ENCODE assay signal across 8 mouse cellular contexts in genomic region chr2:147014101-147014886, GRCm38 (mm10). TPM values are rescaled to one million over a fixed set of nuclear protein-coding genes. Genes with fewer than 3 reads are reported as not detected.
DNase-seq lines count a peak whose midpoint lies in the region; ATAC-seq and TF ChIP-seq lines count a peak whose summit lies in the region.

No protein-coding gene starts in this region.

- intact Hi-C loops in heart, adult 2 months (cut with DNase I): loop anchor here (10.0 kb wide), 1 partner anchor 159 kb away; the partner anchor contains the start of gene Kiz

- H3K9me3 ChIP-seq in hindbrain, embryonic 11.5 days (ENCODE audit: control insufficient read depth, low read length): no peaks in the 10 kb centered on the region
- no peaks in the 10 kb centered on the region for H3K9me3 ChIP-seq in liver, postnatal 0 days (ENCODE audit: low read length)
- H3K9me3 ChIP-seq in stomach, embryonic 15.5 days: no peaks in the 10 kb centered on the region

- 19% methylated on average over 15 of the region's 15 CpGs for WGBS in heart, adult 2 months
- 34% methylated on average over 15 of the region's 15 CpGs for WGBS in hindbrain, embryonic 11.5 days
- 19% methylated on average over 15 of the region's 15 CpGs for WGBS in liver, postnatal 0 days (ENCODE audit: insufficient replicate concordance)
- WGBS in stomach, embryonic 15.5 days: 13% methylated on average over 14 of the region's 15 CpGs

- peaks cover 3% of the 10 kb centered on the region; the same call in 1 of the 2 replicates for H3K79me2 ChIP-seq in heart, adult 2 months (replicated peaks; ENCODE audit: control insufficient read depth, insufficient read depth, low read length)

- H3K9ac ChIP-seq in heart, adult 2 months (ENCODE audit: low read depth, low read length): no peak overlapping the region
- H3K9ac ChIP-seq in hindbrain, embryonic 11.5 days (ENCODE audit: low read depth, low read length): peak overlapping the region; percentile 80
- peak overlapping the region; percentile 96 for H3K9ac ChIP-seq in liver, postnatal 0 days (replicated peaks)
- peak overlapping the region; percentile 80; the same call in 1 of the 2 replicates for H3K9ac ChIP-seq in stomach, embryonic 15.5 days

- no peak for TF ChIP-seq POLR2A in heart, adult 2 months (IDR thresholded peaks at IDR 0.05; ENCODE audit: insufficient read depth, low read depth, low read length)

- TF ChIP-seq CTCF in heart, adult 2 months (IDR thresholded peaks at IDR 0.05): no peak
- TF ChIP-seq CTCF in liver, postnatal 0 days (IDR thresholded peaks at IDR 0.05; ENCODE audit: low read depth): no peak

- no peak for DNase-seq in heart, adult 2 months
- no peak for DNase-seq in heart, adult 9 months (ENCODE audit: low spot score in 2 of 2)
- peak; percentile 75 for DNase-seq in adipocyte (ENCODE audit: low spot score)
- peak; percentile 15 for DNase-seq in hindbrain, embryonic 11.5 days (ENCODE audit: low spot score)
- no peak for DNase-seq in liver, postnatal 0 days
- DNase-seq in adrenal gland, postnatal 25 days: no peak
- DNase-seq in left cerebral cortex, adult 8-10 months (ENCODE audit: low spot score in 2 of 2): no peak

- peak overlapping the region; percentile 62 for H3K4me2 ChIP-seq in hindbrain, embryonic 11.5 days (replicated peaks; ENCODE audit: low read depth, low read length)
- peak overlapping the region; percentile 88 for H3K4me2 ChIP-seq in liver, postnatal 0 days (ENCODE audit: low read depth, low read length)
- peak overlapping the region; percentile 66 for H3K4me2 ChIP-seq in stomach, embryonic 15.5 days

- H3K36me3 ChIP-seq in heart, adult 2 months (ENCODE audit: control insufficient read depth, insufficient read depth, low read length): peaks cover 2% of the 10 kb centered on the region
- H3K36me3 ChIP-seq in hindbrain, embryonic 11.5 days (ENCODE audit: control insufficient read depth, insufficient read depth, low read length): 0 out of 2 replicates have a peak, but pooled peaks cover 3% of the 10 kb centered on the region
- H3K36me3 ChIP-seq in liver, postnatal 0 days (replicated peaks; ENCODE audit: insufficient read depth, low read length): no peaks in the 10 kb centered on the region
- H3K36me3 ChIP-seq in stomach, embryonic 15.5 days: no peaks in the 10 kb centered on the region

- peak overlapping the region; percentile 96 for H3K4me3 ChIP-seq in heart, adult 2 months
- peak overlapping the region; percentile 80 for H3K4me3 ChIP-seq in hindbrain, embryonic 11.5 days (ENCODE audit: low read depth, low read length)
- peak overlapping the region; percentile 96 for H3K4me3 ChIP-seq in liver, postnatal 0 days (ENCODE audit: low read depth, low read length)
- peak overlapping the region; percentile 77 for H3K4me3 ChIP-seq in stomach, embryonic 15.5 days (replicated peaks)

- TF ChIP-seq EP300 in heart, adult 2 months (IDR thresholded peaks at IDR 0.05; ENCODE audit: insufficient read depth, low read depth, low read length): no peak
- TF ChIP-seq EP300 in liver, postnatal 0 days (IDR thresholded peaks at IDR 0.05; ENCODE audit: low read depth): no peak

- H3K27ac ChIP-seq in heart, adult 2 months: peak overlapping the region; percentile 96
- H3K27ac ChIP-seq in hindbrain, embryonic 11.5 days (ENCODE audit: low read depth, low read length): no peak overlapping the region
- peak overlapping the region; percentile 99 for H3K27ac ChIP-seq in liver, postnatal 0 days (ENCODE audit: low read depth)
- peak overlapping the region; percentile 99 for H3K27ac ChIP-seq in stomach, embryonic 15.5 days

- no peak for ATAC-seq in hindbrain, embryonic 11.5 days (ENCODE audit: low FRiP score)
- no peak for ATAC-seq in liver, postnatal 0 days
- no peak for ATAC-seq in stomach, embryonic 15.5 days (ENCODE audit: insufficient read depth, low FRiP score, low read depth)

- H3K27me3 ChIP-seq in heart, adult 2 months (ENCODE audit: control insufficient read depth, insufficient read depth, low read length): no peaks in the 10 kb centered on the region
- H3K27me3 ChIP-seq in hindbrain, embryonic 11.5 days (ENCODE audit: control insufficient read depth, insufficient read depth, low read length): no peaks in the 10 kb centered on the region
- no peaks in the 10 kb centered on the region for H3K27me3 ChIP-seq in liver, postnatal 0 days (ENCODE audit: insufficient read depth, low read length)
- no peaks in the 10 kb centered on the region for H3K27me3 ChIP-seq in stomach, embryonic 15.5 days (replicated peaks)

- peaks cover 3% of the 10 kb centered on the region for H3K4me1 ChIP-seq in heart, adult 2 months (ENCODE audit: control insufficient read depth, insufficient read depth, low read length)
- 0 out of 2 replicates have a peak, but pooled peaks cover 2% of the 10 kb centered on the region for H3K4me1 ChIP-seq in hindbrain, embryonic 11.5 days (replicated peaks; ENCODE audit: control insufficient read depth, insufficient read depth, low read length)
- H3K4me1 ChIP-seq in liver, postnatal 0 days (ENCODE audit: insufficient read depth): peaks cover 16% of the 10 kb centered on the region
- peaks cover 11% of the 10 kb centered on the region; the same call in 1 of the 2 replicates for H3K4me1 ChIP-seq in stomach, embryonic 15.5 days

RNA-seq across cellular contexts. Expression of gene Xrn2, which starts 1.5 kb away (rescaled TPM):
- total RNA-seq in heart, adult 2 months (2021): 10 to 100 TPM; 21.6 to 22.1 TPM
- polyA plus RNA-seq in heart, adult 2 months (2012; rRNA removed): 11.1 and 22.2 TPM in 2 replicates
- 102 and 111 TPM in 2 replicates for polyA plus RNA-seq in hindbrain, embryonic 11.5 days (2014; fragmentation: Nextera tagmentation; extraction: Ambion mirVana)
- 28.9 and 30.7 TPM in 2 replicates for polyA plus RNA-seq in liver, postnatal 0 days (2015; fragmentation: Nextera tagmentation; extraction: Ambion mirVana)
- 62.9 and 68.2 TPM in 2 replicates for polyA plus RNA-seq in stomach, embryonic 15.5 days (2015; fragmentation: Nextera tagmentation; extraction: Ambion mirVana)
- total RNA-seq in adrenal gland, postnatal 25 days (2021): 62.0 and 80.8 TPM in 2 replicates
- total RNA-seq in left cerebral cortex, adult 8-10 months (2022): 10 to 100 TPM; 43.1 to 51.0 (median 47.2) TPM

Comparison
In these comparisons a context has a peak if more than half of its experiments do, and no peak if none do; other contexts are left out.
1. DNase-seq: peak in adipocyte (single experiment) and hindbrain, embryonic 11.5 days (single experiment); none in heart, adult 2 months (0 of 2), heart, adult 9 months (0 of 2), liver, postnatal 0 days (single experiment), adrenal gland, postnatal 25 days (single experiment) and left cerebral cortex, adult 8-10 months (0 of 2).
2. Peak in every context shown above with its lines, with median percentiles within 50 percentile points of each other: H3K4me3 ChIP-seq and H3K4me2 ChIP-seq.